In the genomic region with DNA sequence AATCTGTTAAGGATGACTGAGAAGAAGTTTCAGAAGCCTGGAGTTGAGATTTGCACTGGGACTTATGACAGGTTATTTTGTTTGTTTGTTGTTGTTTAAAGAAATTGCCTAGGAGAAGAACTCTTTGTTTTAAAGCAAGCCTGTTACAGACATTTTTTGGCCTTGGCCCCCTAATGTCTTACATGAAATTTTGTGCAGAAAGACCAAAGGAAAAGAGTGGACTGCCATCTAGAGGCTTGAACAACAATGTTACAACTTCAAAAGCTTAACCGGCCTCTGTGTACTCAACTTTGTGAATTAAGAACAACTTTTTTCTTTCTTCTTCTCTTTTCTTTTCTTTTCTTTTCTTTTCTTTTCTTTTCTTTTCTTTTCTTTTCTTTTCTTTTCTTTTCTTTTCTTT, we compare ENCODE assay signal across 9 mouse cellular contexts. TPM values are rescaled to one million over a fixed set of nuclear protein-coding genes. Genes with fewer than 3 reads are reported as not detected.
DNase-seq lines count a peak whose midpoint lies in the region; ATAC-seq and TF ChIP-seq lines count a peak whose summit lies in the region.
"Had no signal": no experiment of that assay in that cellular context is flagged by ENCODE, and none has a peak within 500 bp of the region (broad histone marks: within the 10 kb centered on the region; RNA-seq: fewer than 3 reads in every experiment).

No protein-coding gene starts in this region.

- no peaks in the 10 kb centered on the region for H3K4me1 ChIP-seq in lung, embryonic 14.5 days (ENCODE audit: insufficient read depth)
- H3K4me1 ChIP-seq in kidney, embryonic 15.5 days: peaks cover 6% of the 10 kb centered on the region; the same call in 1 of the 2 replicates
- H3K4me1 ChIP-seq: midbrain, embryonic 12.5 days had no signal

- no peak for DNase-seq in frontal cortex, postnatal 14 days (ENCODE audit: low spot score in 2 of 2)
- DNase-seq in lung, embryonic 14.5 days: peak; percentile 89
- DNase-seq in lung, postnatal 14 days: no peak
- DNase-seq in ZHBTc4 (ENCODE audit: low read depth, low spot score): peak; percentile 32
- DNase-seq in natural killer cell, adult 2 months (ENCODE audit: low spot score in 2 of 2): peak; percentile 16 to 18
- DNase-seq in testis, postnatal 10 days (ENCODE audit: low spot score): no peak

- 17% methylated on average over 1 of the region's 1 CpGs for WGBS in lung, embryonic 14.5 days
- 29% methylated on average over 1 of the region's 1 CpGs for WGBS in kidney, embryonic 15.5 days

- no peak overlapping the region for H3K9ac ChIP-seq in lung, embryonic 14.5 days
- no peak overlapping the region for H3K9ac ChIP-seq in kidney, embryonic 15.5 days
- H3K9ac ChIP-seq: midbrain, embryonic 12.5 days had no signal

- H3K4me3 ChIP-seq in lung, embryonic 14.5 days (ENCODE audit: low read depth, low read length): no peak overlapping the region
- no peak overlapping the region for H3K4me3 ChIP-seq in kidney, embryonic 15.5 days (replicated peaks)
- H3K4me3 ChIP-seq: midbrain, embryonic 12.5 days had no signal

- H3K9me3 ChIP-seq in lung, embryonic 14.5 days (ENCODE audit: low read depth, low read length): no peaks in the 10 kb centered on the region
- H3K9me3 ChIP-seq in kidney, embryonic 15.5 days (replicated peaks): no peaks in the 10 kb centered on the region
- H3K9me3 ChIP-seq: midbrain, embryonic 12.5 days had no signal

- peaks cover 23% of the 10 kb centered on the region for H3K36me3 ChIP-seq in lung, embryonic 14.5 days (ENCODE audit: insufficient read depth)
- H3K36me3 ChIP-seq in kidney, embryonic 15.5 days: peaks cover 26% of the 10 kb centered on the region

- ATAC-seq in frontal cortex, adult (ENCODE audit: low TSS enrichment): 0 out of 2 replicates have a peak, but pooled peaks have one; percentile 41
- ATAC-seq in lung, embryonic 14.5 days (ENCODE audit: insufficient read depth): no peak
- no peak for ATAC-seq in kidney, embryonic 15.5 days (replicated peaks; ENCODE audit: low FRiP score)

- no peak overlapping the region for H3K4me2 ChIP-seq in lung, embryonic 14.5 days
- H3K4me2 ChIP-seq in kidney, embryonic 15.5 days: no peak overlapping the region
- H3K4me2 ChIP-seq: midbrain, embryonic 12.5 days had no signal

- H3K27ac ChIP-seq in lung, embryonic 14.5 days (ENCODE audit: low read depth): no peak overlapping the region
- H3K27ac ChIP-seq in kidney, embryonic 15.5 days: no peak overlapping the region
- H3K27ac ChIP-seq: midbrain, embryonic 12.5 days had no signal

- no peaks in the 10 kb centered on the region for H3K27me3 ChIP-seq in lung, embryonic 14.5 days (ENCODE audit: insufficient read depth, low read length)
- no peaks in the 10 kb centered on the region for H3K27me3 ChIP-seq in kidney, embryonic 15.5 days
- H3K27me3 ChIP-seq: midbrain, embryonic 12.5 days had no signal

- TF ChIP-seq CTCF in lung, embryonic 14.5 days (IDR thresholded peaks at IDR 0.05; ENCODE audit: low read depth): peak; percentile 69

RNA-seq across cellular contexts. Expression of a gene that starts 36.7 kb away (rescaled TPM):
- polyA plus RNA-seq in lung, embryonic 14.5 days (2014; fragmentation: Nextera tagmentation; extraction: Ambion mirVana): 0.80 and 2.0 TPM in 2 replicates
- 32.7 and 67.5 TPM in 2 replicates for polyA plus RNA-seq in kidney, embryonic 15.5 days (2015; fragmentation: Nextera tagmentation; extraction: Ambion mirVana)

RNA-seq across cellular contexts. Expression of a gene that starts 43.8 kb away (rescaled TPM):
- not detected in 2 replicates for polyA plus RNA-seq in lung, embryonic 14.5 days (2014; fragmentation: Nextera tagmentation; extraction: Ambion mirVana)
- polyA plus RNA-seq in kidney, embryonic 15.5 days (2015; fragmentation: Nextera tagmentation; extraction: Ambion mirVana): 0.93 TPM in 1 of 2 replicates, not detected in the other
- polyA plus RNA-seq: midbrain, embryonic 12.5 days had no signal

RNA-seq across cellular contexts. Expression of a gene that starts 48.9 kb away (rescaled TPM):
- not detected in 2 replicates for polyA plus RNA-seq in lung, embryonic 14.5 days (2014; fragmentation: Nextera tagmentation; extraction: Ambion mirVana)
- not detected in 2 replicates for polyA plus RNA-seq in kidney, embryonic 15.5 days (2015; fragmentation: Nextera tagmentation; extraction: Ambion mirVana)
- polyA plus RNA-seq: midbrain, embryonic 12.5 days had no signal

Comparison
In these comparisons a context has a peak if more than half of its experiments do, and no peak if none do; other contexts are left out.
1. DNase-seq: peak in lung, embryonic 14.5 days (single experiment), ZHBTc4 (single experiment) and natural killer cell, adult 2 months (2 of 2); none in frontal cortex, postnatal 14 days (0 of 2), lung, postnatal 14 days (single experiment) and testis, postnatal 10 days (single experiment).
2. RNA of a gene that starts 36.7 kb away (polyA plus RNA-seq): 32.7 to 67.5 TPM in kidney, embryonic 15.5 days; 0.80 to 2.0 TPM in lung, embryonic 14.5 days; every median in the first group is over 10 times any median in the second.